Mouse (Mus musculus) small intestine, adult 2 months (tissue): ENCODE measurements around the gene Olfr1282. TPM values are rescaled to one million over a fixed set of nuclear protein-coding genes. Genes with fewer than 3 reads are reported as not detected.

ENCODE experiments used
- H3K27ac ChIP-seq: fragments of 200-500 bp; 2 replicates; pipeline ENCODE4 v1.5.1; 2012; ENCODE audit warnings: low read depth, low read length, control low read depth, inconsistent platforms; ENCODE audit not compliant: insufficient read depth
- H3K27me3 ChIP-seq: fragments of 200-500 bp; 2 replicates; pipeline ENCODE4 v1.6.1; 2012; ENCODE audit warnings: mild to moderate bottlenecking, moderate library complexity, low read length, inconsistent platforms; ENCODE audit not compliant: control insufficient read depth, insufficient read depth
- H3K36me3 ChIP-seq: fragments of 200-500 bp; 2 replicates; pipeline ENCODE4 v1.6.1; 2012; ENCODE audit warnings: mild to moderate bottlenecking, low read length, control low read depth, inconsistent platforms; ENCODE audit not compliant: control insufficient read depth, insufficient read depth
- H3K4me1 ChIP-seq: fragments of 200-500 bp; 2 replicates; pipeline ENCODE4 v1.6.1; 2012; ENCODE audit warnings: low read length, inconsistent platforms, mixed read lengths; ENCODE audit not compliant: control insufficient read depth, insufficient read depth, insufficient read length
- H3K4me3 ChIP-seq: fragments of 200-500 bp; 2 replicates; pipeline ENCODE4 v1.5.1; 2012; ENCODE audit warnings: low read depth, mild to moderate bottlenecking, control low read depth, inconsistent platforms, low read length, moderate library complexity
- CTCF ChIP-seq: fragments of 200-500 bp; IDR thresholded peaks from 2 replicates; pipeline ENCODE4 v1.5.1; 2012; ENCODE audit warnings: low read depth, mild to moderate bottlenecking, control low read depth, inconsistent platforms, low read length, moderate library complexity, mixed read lengths; ENCODE audit not compliant: insufficient replicate concordance, insufficient read length; ENCODE audit errors: extremely low read depth
- POLR2A ChIP-seq: fragments of 200-500 bp; IDR thresholded peaks from 2 replicates; pipeline ENCODE4 v1.6.1; 2012; ENCODE audit warnings: low read depth, mild to moderate bottlenecking, control low read depth, inconsistent platforms, low read length, moderate library complexity
- polyA plus RNA-seq: library from polyadenylated mRNA; depleted of rRNA; stranded (reverse); fragments of >200 nt; gene quantifications from 2 replicates; pipeline ENCODE4 v1.2.3, GENCODE M21; 2012; rRNA removed

Gene Olfr1282
- polyA plus RNA-seq, 1 experiment = not detected

DNA sequence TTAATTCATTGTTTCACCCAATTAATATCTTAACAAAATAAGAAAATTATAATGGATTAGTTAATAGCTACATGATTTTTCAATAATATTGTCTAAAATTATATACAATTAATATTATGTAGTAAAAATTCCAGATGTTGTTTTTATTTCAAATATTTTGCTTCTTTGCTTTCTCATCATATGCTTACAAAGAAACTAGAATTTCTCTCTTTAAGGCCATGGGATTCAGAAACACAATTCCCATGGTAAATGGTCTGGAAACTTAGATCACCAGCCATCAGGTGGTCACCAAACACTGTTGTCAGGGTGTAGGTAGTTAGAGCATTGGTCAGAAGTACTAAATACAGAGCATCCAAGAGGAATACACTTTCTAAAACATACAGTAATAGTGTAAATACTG is 46.0 kb downstream of the Olfr1282 start, which contains the start of gene Olfr1278:
TSS of gene Olfr1278 (plus strand) at position 301 of the 400 bp plus-strand sequence.
- Histone ChIP-seq H3K4me3 (no peak within 1 kb of the TSS), H3K4me1 (no peaks in the 10 kb centered on the region)
- TF ChIP-seq CTCF (no peak), POLR2A (no peak)

More for the DNA sequence above, 46.0 kb downstream of the Olfr1282 start, which contains the start of gene Olfr1278:
- Histone ChIP-seq H3K27me3 (no peaks in the 10 kb centered on the region), H3K27ac (no peak within 1 kb of the TSS), H3K36me3 (no peaks in the 10 kb centered on the region)

Other genes starting within 250 kb of the Olfr1282 start
- gene Gm13941, start 230.1 kb downstream of the Olfr1282 start, polyA plus RNA-seq = not detected in 2 replicates
- gene Gm15130, start 183.1 kb downstream of the Olfr1282 start, polyA plus RNA-seq = not detected in 2 replicates
- gene 4930430A15Rik, start 106.5 kb downstream of the Olfr1282 start, polyA plus RNA-seq = not detected in 2 replicates
- gene Olfr1275, start 100.8 kb downstream of the Olfr1282 start, polyA plus RNA-seq = not detected in 2 replicates
- not detected in 2 replicates for gene Olfr1276, start 81.6 kb downstream of the Olfr1282 start, polyA plus RNA-seq
- gene Olfr1277, start 62.0 kb downstream of the Olfr1282 start, polyA plus RNA-seq = not detected in 2 replicates
- not detected in 2 replicates for gene Olfr1278, start 45.9 kb downstream of the Olfr1282 start, polyA plus RNA-seq
- gene Olfr1279, start 35.4 kb downstream of the Olfr1282 start, polyA plus RNA-seq = not detected in 2 replicates
- gene Olfr1280, start 22.1 kb downstream of the Olfr1282 start, polyA plus RNA-seq = not detected in 2 replicates
- gene Olfr1281, start 9.6 kb downstream of the Olfr1282 start, polyA plus RNA-seq = not detected in 2 replicates
- not detected in 2 replicates for gene Olfr1283, start 30.7 kb upstream of the Olfr1282 start, polyA plus RNA-seq
- not detected in 2 replicates for gene Olfr1284, start 39.4 kb upstream of the Olfr1282 start, polyA plus RNA-seq
- not detected in 2 replicates for gene Olfr1286, start 87.0 kb upstream of the Olfr1282 start, polyA plus RNA-seq
- gene Olfr1287, start 113.1 kb upstream of the Olfr1282 start, polyA plus RNA-seq = not detected in 2 replicates
- not detected in 2 replicates for gene Olfr1288, start 138.0 kb upstream of the Olfr1282 start, polyA plus RNA-seq
- not detected in 2 replicates for gene Olfr1289, start 144.7 kb upstream of the Olfr1282 start, polyA plus RNA-seq
- gene Olfr1290, start 157.8 kb upstream of the Olfr1282 start, polyA plus RNA-seq = not detected in 2 replicates
- gene Olfr1291-ps1, start 161.1 kb upstream of the Olfr1282 start, polyA plus RNA-seq = not detected in 2 replicates
- not detected in 2 replicates for gene Olfr1293-ps, start 189.1 kb upstream of the Olfr1282 start, polyA plus RNA-seq
- not detected in 2 replicates for gene Olfr1294, start 204.2 kb upstream of the Olfr1282 start, polyA plus RNA-seq
- gene Olfr1295, start 233.6 kb upstream of the Olfr1282 start, polyA plus RNA-seq = not detected in 2 replicates